Mouse (Mus musculus): ENCODE results near the gene Plekho2. TPM values are rescaled to one million over a fixed set of nuclear protein-coding genes. Genes with fewer than 3 reads are reported as not detected.

The Plekho2 gene
- polyA plus RNA-seq, 1 experiment from 2014 or later: 12.4 TPM

DNA sequence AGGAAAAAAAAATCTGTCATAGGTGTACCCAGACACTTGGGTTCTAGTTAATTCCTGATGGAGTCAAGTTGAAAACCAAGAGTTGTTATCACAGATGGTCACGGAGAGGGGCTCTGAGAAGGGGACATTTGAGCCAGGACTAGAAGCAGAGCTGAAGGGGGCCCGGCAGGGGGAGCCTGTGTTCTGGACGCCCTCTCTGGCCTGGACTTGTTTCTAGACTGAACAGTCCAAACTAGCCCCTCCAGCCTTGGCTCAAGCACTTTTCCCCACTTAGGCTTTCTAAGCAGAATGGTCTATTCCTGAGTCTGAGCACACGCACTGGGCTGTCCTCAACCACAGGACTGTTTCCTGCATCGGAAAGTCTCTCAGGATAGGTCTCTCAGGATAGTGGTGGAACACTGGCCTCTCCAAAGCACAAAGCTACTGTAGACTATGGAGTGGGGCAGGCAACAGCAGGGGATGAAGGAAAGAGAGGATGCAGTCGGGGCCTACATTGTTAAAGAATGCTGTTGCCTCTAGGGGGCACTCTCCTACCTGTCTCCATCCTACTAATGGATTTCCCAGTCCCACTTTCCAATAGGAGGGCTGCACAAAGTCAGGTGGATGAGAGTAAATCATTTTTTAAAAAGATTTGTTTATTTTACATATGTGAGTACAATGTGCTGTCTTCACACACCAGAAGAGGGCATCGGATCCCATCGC is 23.7 kb upstream of the Plekho2 start:
- WGBS: 50% methylated on average over 8 of the region's 8 CpGs
- Histone ChIP-seq H3K4me2 (replicated peaks) (no peak overlapping the region), H3K36me3 (no peaks in the 10 kb centered on the region), H3K9ac (no peak overlapping the region), H3K27ac (no peak overlapping the region), H3K27me3 (peaks cover 6% of the 10 kb centered on the region; the same call in 1 of the 2 replicates), H3K4me3 (no peak overlapping the region), H3K9me3 (replicated peaks) (no peaks in the 10 kb centered on the region), H3K4me1 (peaks cover 3% of the 10 kb centered on the region)
- ATAC-seq (ENCODE audit: low FRiP score): no peak

DNA sequence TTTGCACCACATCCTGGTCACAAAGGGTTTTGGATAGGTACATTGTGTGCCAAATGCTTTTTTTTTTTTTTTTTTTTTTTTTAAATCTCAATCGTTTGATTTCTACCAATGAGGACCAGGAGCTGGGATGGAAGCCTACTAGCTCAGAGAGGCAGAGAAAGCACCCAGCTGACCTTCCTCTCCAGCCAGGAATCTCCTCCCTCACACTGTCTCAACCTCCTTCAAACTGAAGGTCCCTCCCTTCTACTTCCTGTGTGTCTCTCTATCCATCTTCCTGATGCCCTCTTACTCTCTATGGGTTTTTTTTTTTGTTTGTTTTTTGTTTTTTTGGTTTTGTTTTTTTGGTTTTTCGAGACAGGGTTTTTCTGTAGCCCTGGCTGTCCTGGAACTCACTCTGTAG is 21.1 kb upstream of the Plekho2 start:
- Histone ChIP-seq H3K4me3 (no peak overlapping the region), H3K4me2 (replicated peaks) (no peak overlapping the region), H3K4me1 (peaks cover 3% of the 10 kb centered on the region), H3K9me3 (replicated peaks) (no peaks in the 10 kb centered on the region), H3K36me3 (peaks cover under 1% of the 10 kb centered on the region; the same call in 1 of the 2 replicates), H3K27ac (no peak overlapping the region), H3K27me3 (no peaks in the 10 kb centered on the region), H3K9ac (no peak overlapping the region)
- WGBS: 63% methylated on average over 2 of the region's 2 CpGs
- ATAC-seq (ENCODE audit: low FRiP score): no peak

DNA sequence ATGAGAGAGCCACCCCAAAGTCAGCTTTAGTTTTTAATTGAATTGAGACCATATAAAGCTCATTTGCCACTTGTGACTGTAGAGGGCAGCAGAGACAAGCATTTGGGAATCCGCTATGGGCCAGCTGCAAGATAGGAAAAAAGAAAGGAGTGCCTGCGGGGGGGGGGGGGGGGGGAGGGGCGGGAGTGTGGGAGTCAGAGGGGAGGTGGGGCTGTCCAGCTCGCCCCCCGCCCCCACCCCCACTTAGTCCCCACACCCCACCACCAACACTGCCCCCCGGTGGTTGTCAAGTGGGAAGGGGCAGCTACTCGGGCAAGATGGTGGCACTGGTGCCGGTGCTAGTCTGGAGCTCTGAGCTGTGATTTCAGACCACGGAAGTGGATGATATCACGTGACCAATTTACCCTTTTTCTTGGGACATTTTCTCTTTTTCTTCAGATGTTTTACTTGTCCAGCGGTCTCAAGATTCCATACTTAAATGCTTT is 19.0 kb upstream of the Plekho2 start:
- Histone ChIP-seq H3K27me3 (no peaks in the 10 kb centered on the region), H3K4me1 (no peaks in the 10 kb centered on the region), H3K9me3 (replicated peaks) (no peaks in the 10 kb centered on the region), H3K9ac (no peak overlapping the region), H3K4me3 (no peak overlapping the region), H3K27ac (no peak overlapping the region), H3K36me3 (peaks cover 9% of the 10 kb centered on the region), H3K4me2 (replicated peaks) (no peak overlapping the region; the same call in 1 of the 2 replicates)
- no peak for ATAC-seq (ENCODE audit: low FRiP score)
- 49% methylated on average over 6 of the region's 11 CpGs for WGBS

DNA sequence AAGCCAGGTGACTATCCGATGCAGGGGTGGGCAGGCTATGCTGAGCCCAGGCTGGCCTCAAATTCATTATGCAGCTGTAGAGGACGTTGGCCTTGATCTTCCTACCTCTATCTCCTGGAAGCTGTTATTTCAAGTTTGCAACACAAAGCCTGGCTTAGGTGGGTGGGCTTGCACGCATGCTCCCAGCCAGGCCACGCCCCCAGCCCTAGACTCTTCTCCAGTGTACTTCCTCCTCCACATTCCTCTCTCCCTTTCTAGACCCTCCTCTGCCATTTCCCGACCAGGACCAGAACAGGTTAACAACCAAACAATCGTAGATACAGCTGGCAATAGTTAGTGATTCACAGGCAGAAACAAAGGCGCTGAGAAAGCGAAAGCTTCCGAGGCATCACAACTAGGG is 13.8 kb upstream of the Plekho2 start:
- H3K27me3 ChIP-seq: no peaks in the 10 kb centered on the region
- no peak overlapping the region for H3K9ac ChIP-seq
- WGBS: 82% methylated on average over 9 of the region's 9 CpGs
- no peak overlapping the region for H3K4me2 ChIP-seq (replicated peaks)
- no peak overlapping the region for H3K4me3 ChIP-seq
- H3K4me1 ChIP-seq: peaks cover 13% of the 10 kb centered on the region
- no peak overlapping the region for H3K27ac ChIP-seq
- H3K36me3 ChIP-seq: peaks cover 30% of the 10 kb centered on the region
- no peak for ATAC-seq (ENCODE audit: low FRiP score)
- no peaks in the 10 kb centered on the region for H3K9me3 ChIP-seq (replicated peaks)

DNA sequence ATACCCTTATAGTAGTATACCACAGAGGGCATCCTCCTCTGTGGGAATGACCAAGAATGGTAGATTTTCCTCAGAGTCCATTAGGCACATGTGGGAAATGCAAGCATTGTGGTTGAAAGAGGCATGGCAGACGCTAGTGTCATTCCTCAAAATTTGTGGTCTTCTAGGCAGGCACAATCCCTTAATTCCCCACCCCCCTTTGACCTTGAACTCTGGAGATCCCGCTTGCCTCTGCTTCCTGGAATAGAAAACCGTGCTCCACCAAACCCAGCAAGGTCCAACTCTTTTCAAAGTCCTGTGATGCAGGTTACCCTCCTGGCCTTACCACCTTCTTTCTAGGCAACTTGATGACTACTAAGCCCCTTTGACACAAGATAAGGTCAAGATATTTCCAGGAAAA is 12.9 kb upstream of the Plekho2 start:
- Histone ChIP-seq H3K4me3 (no peak overlapping the region), H3K9ac (no peak overlapping the region), H3K4me1 (peaks cover 22% of the 10 kb centered on the region), H3K9me3 (replicated peaks) (no peaks in the 10 kb centered on the region), H3K27ac (no peak overlapping the region), H3K36me3 (peaks cover 30% of the 10 kb centered on the region), H3K27me3 (no peaks in the 10 kb centered on the region), H3K4me2 (replicated peaks) (no peak overlapping the region)
- WGBS: 93% methylated on average over 3 of the region's 3 CpGs
- no peak for ATAC-seq (ENCODE audit: low FRiP score)

DNA sequence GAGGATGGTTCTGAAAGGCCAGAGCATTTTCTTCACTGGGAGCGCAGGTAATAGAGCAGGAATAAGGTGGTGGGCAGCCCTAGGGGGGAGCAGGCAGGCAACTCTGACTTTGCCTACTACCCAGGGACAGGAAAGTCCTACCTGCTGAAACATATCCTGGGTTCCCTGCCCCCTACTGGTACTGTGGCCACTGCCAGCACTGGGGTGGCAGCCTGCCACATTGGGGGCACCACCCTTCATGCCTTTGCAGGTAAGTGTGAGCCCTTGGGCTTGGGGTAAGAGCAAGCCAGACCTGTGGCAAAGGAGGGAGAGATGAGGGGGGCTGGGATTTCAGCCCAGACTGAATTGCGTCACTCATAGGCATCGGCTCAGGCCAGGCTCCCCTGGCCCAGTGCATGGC is 9.3 kb upstream of the Plekho2 start:
- H3K4me2 ChIP-seq (replicated peaks): peak overlapping the region; percentile 100
- peaks cover 31% of the 10 kb centered on the region for H3K4me1 ChIP-seq
- no peaks in the 10 kb centered on the region for H3K27me3 ChIP-seq
- H3K4me3 ChIP-seq: peak overlapping the region; percentile 64
- H3K27ac ChIP-seq: no peak overlapping the region
- WGBS: 87% methylated on average over 3 of the region's 3 CpGs
- H3K36me3 ChIP-seq: peaks cover 23% of the 10 kb centered on the region
- no peaks in the 10 kb centered on the region for H3K9me3 ChIP-seq (replicated peaks)
- peak overlapping the region; percentile 20; the same call in 1 of the 2 replicates for H3K9ac ChIP-seq
- ATAC-seq (ENCODE audit: low FRiP score): no peak

DNA sequence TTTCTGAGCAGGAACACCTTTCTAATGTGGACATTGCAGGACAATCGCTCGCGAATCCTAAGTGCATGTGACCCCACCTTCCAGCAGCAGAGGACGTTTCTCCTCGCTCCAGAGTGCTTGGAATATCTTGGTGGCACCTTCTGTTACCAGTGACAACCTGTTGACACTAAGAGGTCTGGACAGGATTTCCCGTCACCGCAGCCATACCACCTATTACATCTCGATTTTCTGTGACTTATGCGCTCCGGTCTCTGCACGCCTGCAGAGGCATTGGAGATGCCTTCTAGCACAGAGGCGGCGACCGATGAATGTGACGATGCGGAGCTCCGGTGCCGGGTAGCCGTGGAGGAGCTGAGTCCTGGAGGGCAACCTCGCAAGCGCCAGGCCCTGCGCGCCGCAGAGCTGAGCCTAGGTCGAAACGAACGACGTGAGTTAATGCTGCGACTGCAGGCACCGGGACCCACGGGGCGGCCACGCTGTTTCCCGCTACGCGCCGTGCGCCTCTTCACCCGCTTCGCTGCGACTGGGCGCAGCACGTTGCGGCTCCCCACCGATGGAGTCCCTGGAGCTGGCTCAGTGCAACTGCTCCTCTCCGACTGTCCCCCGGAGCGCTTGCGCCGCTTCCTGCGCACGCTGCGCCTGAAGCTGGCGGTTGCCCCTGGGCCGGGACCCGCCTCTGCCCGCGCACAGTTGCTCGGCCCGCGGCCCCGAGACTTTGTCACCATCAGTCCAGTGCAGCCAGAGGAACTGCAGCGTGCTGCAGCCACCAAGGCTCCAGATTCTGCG is 7.9 kb upstream of the Plekho2 start:
- Histone ChIP-seq H3K9ac (peak overlapping the region; percentile 78), H3K27ac (no peak overlapping the region), H3K27me3 (no peaks in the 10 kb centered on the region), H3K9me3 (replicated peaks) (no peaks in the 10 kb centered on the region), H3K4me2 (replicated peaks) (peak overlapping the region; percentile 100), H3K4me1 (peaks cover 31% of the 10 kb centered on the region), H3K36me3 (peaks cover 11% of the 10 kb centered on the region), H3K4me3 (peak overlapping the region; percentile 64)
- ATAC-seq (ENCODE audit: low FRiP score): 0 out of 2 replicates have a peak, but pooled peaks have one; percentile 46
- WGBS: under 1% methylated on average over 63 of the region's 64 CpGs

DNA sequence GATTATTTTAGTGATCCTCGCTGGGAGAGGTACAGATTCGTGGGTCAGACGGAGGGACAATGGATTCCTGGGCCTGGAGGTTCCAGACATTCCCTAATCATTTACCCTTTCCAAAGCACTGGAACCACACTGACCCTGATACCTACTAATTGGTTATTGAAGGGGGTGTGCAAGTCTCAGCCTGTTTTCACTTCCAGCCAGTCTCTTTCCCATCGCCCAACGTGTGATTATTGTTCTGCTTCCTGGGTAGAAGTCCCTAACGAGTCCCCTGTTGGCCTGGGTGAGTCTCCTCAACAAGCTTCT is 7.4 kb upstream of the Plekho2 start:
- peak; percentile 20; the same call in 1 of the 2 replicates for ATAC-seq (ENCODE audit: low FRiP score)
- peaks cover 31% of the 10 kb centered on the region for H3K4me1 ChIP-seq
- H3K9me3 ChIP-seq (replicated peaks): no peaks in the 10 kb centered on the region
- no peak overlapping the region for H3K27ac ChIP-seq
- 0% methylated on average over 6 of the region's 6 CpGs for WGBS
- peak overlapping the region; percentile 100 for H3K4me2 ChIP-seq (replicated peaks)
- no peaks in the 10 kb centered on the region for H3K27me3 ChIP-seq
- H3K36me3 ChIP-seq: 0 out of 2 replicates have a peak, but pooled peaks cover 6% of the 10 kb centered on the region
- peak overlapping the region; percentile 78 for H3K9ac ChIP-seq
- H3K4me3 ChIP-seq: peak overlapping the region; percentile 64

DNA sequence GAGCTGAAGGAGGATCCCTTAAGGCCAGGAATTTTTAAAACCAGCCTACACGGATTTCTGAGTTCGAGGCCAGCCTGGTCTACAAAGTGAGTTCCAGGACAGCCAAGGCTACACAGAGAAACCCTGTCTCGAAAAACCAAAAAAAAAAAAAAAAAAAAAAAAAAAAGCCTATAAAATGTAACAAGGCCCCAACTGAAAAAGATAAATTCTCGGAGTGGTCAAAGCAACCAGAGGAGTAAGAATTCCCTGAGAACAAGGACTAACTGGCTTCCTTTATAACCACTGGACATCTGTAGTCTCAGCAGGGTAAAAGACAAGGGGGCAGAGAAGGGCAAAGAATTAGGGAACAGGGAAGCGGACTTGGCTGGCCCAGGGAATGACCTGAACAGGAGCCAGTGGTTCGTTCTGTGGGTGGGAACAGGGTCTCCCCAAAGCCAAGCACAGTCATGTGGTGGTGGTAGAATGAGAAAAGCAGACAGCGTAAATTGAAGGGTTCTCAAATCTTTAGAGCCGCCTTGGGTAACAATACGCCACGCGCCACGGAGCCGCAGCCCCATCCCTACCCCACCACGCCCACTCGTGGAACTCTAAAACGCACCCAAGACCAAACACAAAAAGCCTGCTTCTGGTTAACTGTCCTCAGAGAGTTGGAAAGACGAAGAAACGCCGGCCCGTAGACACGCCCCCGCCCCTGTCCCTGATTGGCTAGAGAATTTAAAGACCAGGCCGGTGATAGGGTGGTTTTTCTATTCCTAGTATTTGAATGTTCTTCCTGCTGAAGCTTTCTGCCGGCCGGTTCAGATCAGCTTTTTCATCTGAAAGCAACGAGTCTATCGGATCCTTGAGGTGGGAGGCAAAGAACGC is 6.8 kb upstream of the Plekho2 start, which contains the start of gene Pif1:
Gene Pif1 (plus strand): TSS at position 755 of the 864 bp plus-strand sequence.
- peak within 1 kb of the TSS; percentile 78 for H3K9ac ChIP-seq
- H3K4me1 ChIP-seq: peaks cover 31% of the 10 kb centered on the region

DNA sequence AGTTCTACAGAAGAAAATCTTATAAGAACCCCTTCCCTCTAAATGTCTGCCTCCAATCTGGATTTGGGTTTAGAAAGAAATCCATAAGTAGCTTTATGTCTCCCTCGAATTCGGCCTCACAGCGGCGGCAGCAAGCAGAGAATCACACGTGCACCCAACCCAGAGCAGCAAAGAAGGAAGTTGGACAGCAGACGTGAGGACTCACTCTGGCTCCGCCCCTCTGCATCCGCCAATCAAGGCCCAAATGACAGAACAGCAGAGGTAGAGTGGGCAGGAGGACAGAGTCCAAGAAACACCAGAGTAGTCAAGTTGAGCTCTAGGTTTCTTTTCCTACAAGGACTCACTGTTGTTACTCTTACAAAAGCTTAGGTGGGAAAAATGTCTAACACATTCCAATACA is 3.2 kb upstream of the Plekho2 start:
- no peaks in the 10 kb centered on the region for H3K9me3 ChIP-seq (replicated peaks)
- no peak for ATAC-seq (ENCODE audit: low FRiP score)
- H3K4me1 ChIP-seq: peaks cover 27% of the 10 kb centered on the region
- H3K36me3 ChIP-seq: no peaks in the 10 kb centered on the region
- no peak overlapping the region for H3K27ac ChIP-seq
- WGBS: 32% methylated on average over 8 of the region's 8 CpGs
- H3K9ac ChIP-seq: no peak overlapping the region
- no peak overlapping the region for H3K4me3 ChIP-seq
- H3K27me3 ChIP-seq: no peaks in the 10 kb centered on the region
- H3K4me2 ChIP-seq (replicated peaks): no peak overlapping the region

More for the DNA sequence above, 6.8 kb upstream of the Plekho2 start, which contains the start of gene Pif1:
- Histone ChIP-seq H3K9me3 (replicated peaks) (no peaks in the 10 kb centered on the region), H3K4me3 (peak within 1 kb of the TSS; percentile 64), H3K27me3 (no peaks in the 10 kb centered on the region), H3K36me3 (0 out of 2 replicates have a peak, but pooled peaks cover 2% of the 10 kb centered on the region), H3K4me2 (replicated peaks) (peak within 1 kb of the TSS; percentile 100), H3K27ac (peak within 1 kb of the TSS; percentile 24)
- 10% methylated on average over 28 of the region's 28 CpGs for WGBS
- peak; percentile 90 for ATAC-seq (ENCODE audit: low FRiP score)

DNA sequence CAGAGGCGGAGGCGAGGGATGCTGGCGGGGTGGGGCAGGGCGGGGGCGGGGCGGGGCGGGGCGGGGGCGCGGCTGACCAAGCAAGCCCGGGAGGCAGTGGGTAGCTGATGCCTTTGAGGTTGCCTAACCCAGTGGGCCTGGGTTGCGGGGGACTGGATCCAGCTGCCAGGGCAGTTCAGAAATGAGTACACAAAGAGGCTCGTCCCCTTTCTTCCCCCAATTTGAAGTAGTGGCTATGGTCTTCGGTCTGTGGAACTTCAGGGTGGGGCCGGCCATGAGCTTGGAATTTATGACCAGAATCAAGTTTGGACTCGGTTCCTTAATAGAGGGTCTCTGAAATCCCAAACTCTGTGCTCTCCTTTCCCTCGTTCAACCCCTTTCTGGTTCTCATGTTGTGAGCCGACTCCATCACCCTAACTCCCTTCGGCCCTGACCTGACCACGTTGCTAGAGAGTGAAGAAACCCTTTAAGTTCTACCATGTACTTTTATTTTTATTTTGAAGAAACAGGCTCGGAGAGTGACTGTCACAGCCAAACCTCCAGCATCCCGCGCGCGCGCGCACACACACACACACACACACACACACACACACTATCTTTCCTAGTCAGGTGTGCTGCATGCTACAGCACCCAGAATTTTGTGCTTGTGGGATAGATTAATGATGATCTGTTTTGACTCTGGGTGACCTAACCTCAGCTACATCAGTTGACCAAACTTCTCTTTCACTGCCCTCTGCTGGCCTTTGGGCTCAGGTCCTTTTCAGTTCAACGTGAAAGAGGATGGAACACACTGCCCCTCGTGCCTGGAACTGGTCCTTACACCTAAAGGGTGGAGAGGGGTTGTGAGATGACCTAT is 789 bp upstream of the Plekho2 start:
- no peaks in the 10 kb centered on the region for H3K36me3 ChIP-seq
- peak; percentile 82 for ATAC-seq (ENCODE audit: low FRiP score)
- H3K4me2 ChIP-seq (replicated peaks): peak overlapping the region; percentile 58
- peaks cover 28% of the 10 kb centered on the region for H3K4me1 ChIP-seq
- peak overlapping the region; percentile 78 for H3K27ac ChIP-seq
- no peaks in the 10 kb centered on the region for H3K9me3 ChIP-seq (replicated peaks)
- WGBS: 7% methylated on average over 29 of the region's 29 CpGs
- H3K27me3 ChIP-seq: no peaks in the 10 kb centered on the region
- peak overlapping the region; percentile 61 for H3K4me3 ChIP-seq
- peak overlapping the region; percentile 49; the same call in 1 of the 2 replicates for H3K9ac ChIP-seq

All from hindbrain, embryonic 12.5 days (tissue).